Mouse (Mus musculus): ENCODE results near the gene Klhl42.

The Klhl42 gene

GRCm38 (mm10) chr6:147087736-147088135 lies 3.4 kb upstream of the Klhl42 start:
- no peak for DNase-seq (ENCODE audit: low spot score)

GRCm38 (mm10) chr6:147088517-147088916 lies 2.7 kb upstream of the Klhl42 start:
- DNase-seq (ENCODE audit: low spot score): no peak

- DNase-seq (ENCODE audit: low spot score): no peak
Observed at GRCm38 (mm10) chr6:147090191-147090590, 988 bp upstream of the Klhl42 start.

- peak; percentile 15 for DNase-seq (ENCODE audit: low spot score)
Observed at GRCm38 (mm10) chr6:147092136-147092535, 957 bp downstream of the Klhl42 start.

- DNase-seq (ENCODE audit: low spot score): no peak
Observed at GRCm38 (mm10) chr6:147094771-147095170, 3.6 kb downstream of the Klhl42 start.

- DNase-seq (ENCODE audit: low spot score): no peak
Observed at GRCm38 (mm10) chr6:147096109-147096508, 4.9 kb downstream of the Klhl42 start.

- DNase-seq (ENCODE audit: low spot score): no peak
Observed at GRCm38 (mm10) chr6:147096934-147097333, 5.8 kb downstream of the Klhl42 start.

GRCm38 (mm10) chr6:147097346-147097929 lies 6.3 kb downstream of the Klhl42 start:
- no peak for DNase-seq (ENCODE audit: low spot score)

- DNase-seq (ENCODE audit: low spot score): no peak
Observed at GRCm38 (mm10) chr6:147099458-147100277, 8.5 kb downstream of the Klhl42 start.

- DNase-seq (ENCODE audit: low spot score): no peak
Observed at GRCm38 (mm10) chr6:147102293-147102692, 11.1 kb downstream of the Klhl42 start.

- no peak for DNase-seq (ENCODE audit: low spot score)
Observed at GRCm38 (mm10) chr6:147105529-147105928, 14.3 kb downstream of the Klhl42 start.

GRCm38 (mm10) chr6:147106716-147107115 lies 15.5 kb downstream of the Klhl42 start:
- DNase-seq (ENCODE audit: low spot score): no peak

- no peak for DNase-seq (ENCODE audit: low spot score)
Observed at GRCm38 (mm10) chr6:147109283-147109682, 18.1 kb downstream of the Klhl42 start.

- peak; percentile 70 for DNase-seq (ENCODE audit: low spot score)
Observed at GRCm38 (mm10) chr6:147116579-147116978, 25.4 kb downstream of the Klhl42 start.

GRCm38 (mm10) chr6:147117764-147118163 lies 26.6 kb downstream of the Klhl42 start:
- no peak for DNase-seq (ENCODE audit: low spot score)

- DNase-seq (ENCODE audit: low spot score): no peak
Observed at GRCm38 (mm10) chr6:147118190-147118589, 27.0 kb downstream of the Klhl42 start.

GRCm38 (mm10) chr6:147121320-147121719 lies 30.1 kb downstream of the Klhl42 start:
- DNase-seq (ENCODE audit: low spot score): no peak

- no peak for DNase-seq (ENCODE audit: low spot score)
Observed at GRCm38 (mm10) chr6:147127239-147127638, 36.1 kb downstream of the Klhl42 start.

GRCm38 (mm10) chr6:147138260-147138659 lies 47.1 kb downstream of the Klhl42 start:
- DNase-seq (ENCODE audit: low spot score): no peak

GRCm38 (mm10) chr6:147140600-147141154 lies 49.5 kb downstream of the Klhl42 start:
- DNase-seq (ENCODE audit: low spot score): no peak

GRCm38 (mm10) chr6:147144664-147145063 lies 53.5 kb downstream of the Klhl42 start:
- no peak for DNase-seq (ENCODE audit: low spot score)

GRCm38 (mm10) chr6:147145277-147145676 lies 54.1 kb downstream of the Klhl42 start:
- no peak for DNase-seq (ENCODE audit: low spot score)

- no peak for DNase-seq (ENCODE audit: low spot score)
Observed at GRCm38 (mm10) chr6:147145753-147146152, 54.6 kb downstream of the Klhl42 start.
